Mouse (Mus musculus): ENCODE results near the gene Fstl4. TPM values are rescaled to one million over a fixed set of nuclear protein-coding genes. Genes with fewer than 3 reads are reported as not detected.
A peak's percentile ranks its signal among the peaks of the same experiment; 100 is the strongest.

Gene Fstl4
- total RNA-seq, 2 experiments from 2014 or later, result 1.0 to 1.4 TPM

DNA sequence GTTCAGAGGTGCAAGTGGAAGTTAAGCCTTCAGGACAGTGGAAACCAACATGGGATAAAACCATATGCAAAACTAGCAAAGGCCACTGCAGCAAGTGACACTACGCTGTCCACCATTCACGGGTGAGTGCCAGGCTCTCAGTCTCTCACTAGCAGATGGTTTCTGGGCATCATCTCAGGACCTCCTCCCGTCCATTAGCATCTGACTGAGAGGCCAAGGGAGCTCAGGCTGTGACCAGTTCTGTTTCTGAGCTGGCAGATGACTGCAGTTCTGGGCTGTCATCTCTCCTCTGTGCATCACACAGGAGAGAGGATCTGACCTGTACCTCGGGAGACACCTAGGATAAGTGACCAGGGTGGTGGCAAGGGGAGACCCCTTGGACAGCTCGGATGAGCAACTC, 249.5 kb downstream of the Fstl4 start:
- no peak for DNase-seq (ENCODE audit: low spot score in 2 of 2)

DNA sequence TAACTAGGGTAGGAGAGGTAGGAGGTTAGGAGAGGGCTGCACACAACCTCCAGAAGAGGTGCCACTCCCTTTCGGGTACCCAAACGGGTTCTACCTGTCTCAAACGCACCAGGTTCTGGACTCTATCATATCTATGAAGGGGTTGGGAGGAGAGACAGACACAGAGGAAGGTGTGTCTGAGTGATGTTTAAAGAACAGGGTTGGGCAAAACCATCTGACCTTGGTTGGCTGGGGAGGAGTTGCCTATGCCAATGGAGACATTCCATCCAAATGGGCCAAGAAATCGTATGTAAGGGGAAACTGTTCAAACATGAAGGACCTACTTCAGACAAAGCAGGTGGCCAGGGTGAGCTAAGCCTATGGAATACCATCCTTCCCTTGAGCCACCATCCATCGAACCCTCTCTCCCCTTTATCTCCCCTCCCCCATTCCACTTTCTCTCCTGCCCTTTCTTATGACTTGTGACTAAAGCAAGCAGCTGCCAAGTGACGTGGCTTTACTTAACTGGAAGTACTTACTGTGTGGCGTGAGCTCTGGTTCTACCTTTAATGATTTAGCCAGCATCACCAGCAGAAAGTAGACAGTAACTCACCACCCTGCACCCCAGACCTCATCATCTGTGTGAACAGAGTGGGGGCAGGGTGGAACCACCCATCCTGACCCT, 252.1 kb downstream of the Fstl4 start:
- DNase-seq (ENCODE audit: low spot score in 2 of 2), result no peak

- DNase-seq (ENCODE audit: low spot score in 2 of 2), result no peak
These were observed 255.1 kb downstream of the Fstl4 start for GRCm38 (mm10) chr11:53019509-53019908.

DNA sequence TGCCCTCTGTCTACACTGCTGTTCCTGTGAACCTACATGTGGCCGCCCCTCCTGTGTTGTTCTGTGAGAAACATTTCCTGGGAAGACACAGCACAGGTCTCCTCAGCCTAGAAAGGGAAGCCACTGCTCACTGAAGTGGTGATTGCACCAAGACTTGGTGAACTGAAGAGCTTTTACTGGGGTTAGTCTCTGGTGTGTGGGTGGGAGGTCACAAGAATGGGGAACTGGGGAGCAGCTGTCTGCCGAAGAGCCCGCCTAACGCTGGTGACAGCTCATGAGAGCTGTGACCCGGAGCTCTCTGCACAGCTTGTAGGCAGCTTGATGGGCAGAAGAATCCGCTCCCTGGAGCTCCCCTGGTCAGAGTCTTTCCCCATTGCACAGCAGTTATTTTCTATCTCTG, 260.0 kb downstream of the Fstl4 start:
- no peak for DNase-seq (ENCODE audit: low spot score in 2 of 2)

DNA sequence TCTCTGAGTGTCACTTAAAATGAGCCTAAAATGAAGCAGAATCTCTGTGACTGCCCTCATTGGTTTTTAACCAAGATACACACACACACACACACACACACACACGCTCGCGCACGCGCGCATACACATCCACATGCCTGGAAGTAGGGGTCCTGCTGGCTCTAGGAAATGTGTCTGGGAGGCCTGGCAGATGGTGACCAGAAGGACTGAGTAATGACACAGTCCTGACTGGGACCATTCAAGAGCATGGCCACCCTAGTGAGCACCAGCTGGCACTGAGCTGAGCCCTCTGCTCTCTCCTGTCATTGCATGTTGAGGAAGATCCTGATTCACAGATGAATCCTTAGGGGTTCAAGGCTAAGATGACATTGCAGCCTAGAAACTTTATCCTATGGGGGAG, 261.3 kb downstream of the Fstl4 start:
- no peak for DNase-seq (ENCODE audit: low spot score in 2 of 2)

DNA sequence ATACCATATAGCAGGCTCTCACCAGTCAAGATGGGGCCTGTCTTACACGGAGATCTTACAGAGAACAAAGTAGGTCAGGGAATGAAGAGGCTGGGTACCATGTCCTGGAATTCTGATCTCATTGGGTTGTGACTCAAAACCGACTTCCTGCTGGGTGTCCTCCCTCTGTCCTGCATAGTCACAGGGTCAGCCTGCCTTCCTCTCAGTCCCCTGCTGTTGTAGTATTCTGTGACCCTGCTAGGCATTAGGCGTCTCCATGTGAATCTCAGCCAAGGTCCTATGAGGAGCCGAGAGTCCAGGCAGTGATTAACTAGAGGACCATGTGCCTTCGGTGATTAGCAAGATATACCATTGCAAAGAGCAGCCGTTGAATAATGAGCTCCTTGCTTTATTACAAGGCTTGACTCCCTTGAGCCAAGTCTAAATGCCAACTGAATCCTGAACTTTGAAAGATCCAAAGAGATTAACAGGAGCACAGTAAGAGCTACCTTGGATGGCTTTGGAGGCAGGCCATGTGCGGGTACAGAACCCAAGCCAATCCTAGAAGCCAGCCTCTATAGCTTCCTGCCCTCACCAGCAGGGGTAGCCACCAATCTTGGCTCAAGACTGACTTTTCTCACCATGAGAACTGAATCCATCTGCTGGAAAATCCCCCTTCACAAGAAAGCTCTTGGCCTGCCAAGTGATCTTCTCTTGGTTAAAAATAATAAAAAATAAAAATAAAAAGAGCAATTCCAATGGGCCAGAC, 264.2 kb downstream of the Fstl4 start:
- DNase-seq (ENCODE audit: low spot score in 2 of 2), result no peak

GRCm38 (mm10) chr11:53031777-53032176, 267.3 kb downstream of the Fstl4 start:
- DNase-seq (ENCODE audit: low spot score in 2 of 2), result no peak

GRCm38 (mm10) chr11:53032336-53032735, 267.9 kb downstream of the Fstl4 start:
- DNase-seq (ENCODE audit: low spot score in 2 of 2), result peak; percentile 62 to 72

DNA sequence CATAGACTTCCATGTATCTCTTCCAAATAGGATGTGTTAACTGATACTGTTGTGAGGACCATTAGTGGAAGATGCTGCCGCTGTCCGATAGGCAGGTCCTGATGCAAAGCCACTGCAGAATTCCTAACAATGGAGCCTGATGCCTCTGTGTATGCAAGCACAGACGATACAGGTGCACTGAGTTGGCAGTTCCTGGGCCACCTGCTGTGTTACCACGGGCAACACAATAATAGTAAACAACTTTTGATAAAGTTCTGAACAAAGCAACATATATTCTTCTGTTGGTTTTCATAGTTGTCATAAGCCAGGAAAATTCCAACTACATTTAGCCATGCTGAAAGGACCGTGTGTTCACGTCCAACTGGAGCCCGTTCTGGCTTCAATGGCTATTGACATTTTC, 271.0 kb downstream of the Fstl4 start:
- no peak for DNase-seq (ENCODE audit: low spot score in 2 of 2)

DNA sequence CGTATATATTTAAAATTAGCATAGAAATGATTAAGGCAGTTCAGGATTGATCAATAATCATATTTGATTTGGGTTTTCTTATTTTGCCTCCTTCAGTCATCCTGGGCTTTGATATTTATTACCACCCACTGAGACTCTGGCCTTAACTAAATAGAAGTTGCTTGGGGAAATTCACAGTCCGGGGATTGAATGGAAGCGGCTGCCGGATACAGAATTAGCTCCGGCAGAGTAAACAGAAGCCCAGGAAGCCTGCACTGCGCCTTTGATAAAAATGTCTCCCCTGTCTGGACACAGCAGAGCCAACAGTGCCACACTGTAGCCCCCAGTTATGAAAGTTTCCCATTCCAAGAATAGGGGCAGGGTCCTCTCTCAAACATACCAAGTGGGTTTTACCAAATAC, 282.4 kb downstream of the Fstl4 start:
- no peak for DNase-seq (ENCODE audit: low spot score in 2 of 2)

GRCm38 (mm10) chr11:53054151-53054550, 289.7 kb downstream of the Fstl4 start:
- DNase-seq (ENCODE audit: low spot score in 2 of 2), result no peak

DNA sequence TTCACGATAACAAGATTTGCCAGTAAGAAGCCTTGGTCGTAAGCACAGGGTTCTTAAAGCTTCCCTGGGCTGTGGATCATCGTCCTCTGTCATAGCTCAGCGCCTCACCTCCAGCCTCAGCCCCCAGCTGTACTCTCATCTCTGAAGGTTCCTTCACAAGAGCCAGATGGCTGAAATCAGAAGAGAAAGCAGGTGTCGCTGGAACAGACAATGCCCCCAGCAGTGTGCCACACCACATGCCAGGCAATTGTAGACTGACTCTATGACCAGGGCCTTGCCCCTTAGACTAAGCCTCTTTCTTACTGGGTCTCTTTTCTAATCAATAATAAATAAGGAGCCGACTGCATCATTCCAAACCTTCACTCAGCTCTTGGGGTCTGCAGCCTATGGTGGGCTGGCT, 291.5 kb downstream of the Fstl4 start:
- DNase-seq (ENCODE audit: low spot score in 2 of 2), result no peak

DNA sequence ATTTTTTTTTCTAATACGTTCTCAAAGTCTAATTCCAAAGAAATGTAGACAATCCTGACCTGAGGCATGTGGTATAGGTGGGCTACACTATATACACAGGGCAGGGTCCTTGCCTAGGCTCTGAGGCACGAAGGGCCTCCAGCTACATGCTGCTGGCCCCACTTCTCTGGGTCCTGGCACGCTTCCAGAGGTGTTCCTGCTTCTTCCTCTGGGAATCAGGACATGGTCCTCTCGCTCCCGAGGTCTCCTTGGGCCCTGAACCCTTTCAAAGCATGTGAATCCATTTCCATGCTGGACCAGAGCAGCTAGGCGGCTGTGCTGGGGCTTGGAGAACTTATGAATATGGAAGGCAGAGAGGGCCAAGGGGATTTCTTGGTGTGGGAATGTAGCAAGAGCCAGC, 292.3 kb downstream of the Fstl4 start:
- no peak for DNase-seq (ENCODE audit: low spot score in 2 of 2)

GRCm38 (mm10) chr11:53057821-53058553, 293.6 kb downstream of the Fstl4 start:
- DNase-seq (ENCODE audit: low spot score in 2 of 2), result no peak

DNA sequence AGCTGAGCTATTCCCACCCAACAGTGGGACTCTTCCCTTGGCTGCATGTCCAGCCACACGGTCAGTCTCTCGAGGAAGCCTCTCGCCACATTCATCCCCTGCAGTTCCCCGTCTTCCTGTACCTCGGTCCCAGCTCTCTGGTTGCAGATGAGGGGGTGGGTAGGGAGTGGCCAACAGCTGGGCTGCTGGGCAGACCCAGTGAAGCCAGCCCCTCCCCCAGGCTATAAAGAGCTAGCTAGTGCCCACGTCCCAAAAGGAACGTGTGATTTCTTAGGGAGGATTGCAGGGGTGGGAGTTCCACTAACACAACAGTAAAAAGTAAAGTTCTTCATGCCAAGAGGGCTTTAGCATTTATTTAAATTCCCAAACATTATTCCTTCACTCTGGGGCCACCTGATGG, 294.1 kb downstream of the Fstl4 start:
- DNase-seq (ENCODE audit: low spot score in 2 of 2), result no peak

- no peak for DNase-seq (ENCODE audit: low spot score in 2 of 2)
These were observed 303.5 kb downstream of the Fstl4 start for GRCm38 (mm10) chr11:53067699-53068478.

- no peak for DNase-seq (ENCODE audit: low spot score in 2 of 2)
These were observed 304.1 kb downstream of the Fstl4 start for GRCm38 (mm10) chr11:53068479-53069065.

DNA sequence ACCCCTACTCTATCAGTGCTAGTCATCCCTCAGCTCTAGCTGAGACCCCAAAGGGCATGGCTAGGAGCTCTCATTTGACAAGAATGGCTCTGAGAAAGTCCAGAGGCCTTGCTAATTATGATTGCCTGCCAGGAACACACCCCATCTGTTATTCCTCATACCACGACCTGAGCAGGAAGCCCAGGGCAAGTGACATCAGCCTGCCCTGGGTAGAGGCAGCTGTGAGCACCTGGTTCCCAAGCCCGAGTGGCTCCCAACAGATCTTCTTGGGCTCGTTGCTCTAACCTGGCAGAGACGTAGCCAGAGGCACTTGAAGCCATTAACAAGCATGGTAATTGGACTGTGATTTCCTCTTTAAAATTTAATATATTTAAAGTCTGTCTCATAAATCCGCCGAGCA, 305.3 kb downstream of the Fstl4 start:
- DNase-seq (ENCODE audit: low spot score in 2 of 2), result no peak

DNA sequence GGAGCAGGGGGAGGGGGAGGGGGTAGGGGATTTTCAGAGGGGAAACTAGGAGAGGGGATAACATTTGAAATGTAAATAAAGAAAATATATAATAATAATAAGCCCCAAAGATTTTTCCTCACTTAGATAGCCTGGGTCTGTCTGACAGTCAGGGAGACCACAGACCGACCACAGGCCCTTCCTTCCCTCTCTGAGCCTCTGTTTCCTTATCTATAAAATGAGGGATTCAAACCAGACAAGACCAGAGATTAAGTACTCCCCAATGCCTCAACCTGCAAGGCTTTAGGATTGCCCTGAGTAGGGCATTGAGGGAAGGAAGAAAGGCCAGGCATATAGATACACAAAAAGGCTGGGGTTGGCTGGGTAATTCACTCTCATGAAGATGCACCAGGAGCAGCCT, 307.2 kb downstream of the Fstl4 start:
- no peak for DNase-seq (ENCODE audit: low spot score in 2 of 2)

DNA sequence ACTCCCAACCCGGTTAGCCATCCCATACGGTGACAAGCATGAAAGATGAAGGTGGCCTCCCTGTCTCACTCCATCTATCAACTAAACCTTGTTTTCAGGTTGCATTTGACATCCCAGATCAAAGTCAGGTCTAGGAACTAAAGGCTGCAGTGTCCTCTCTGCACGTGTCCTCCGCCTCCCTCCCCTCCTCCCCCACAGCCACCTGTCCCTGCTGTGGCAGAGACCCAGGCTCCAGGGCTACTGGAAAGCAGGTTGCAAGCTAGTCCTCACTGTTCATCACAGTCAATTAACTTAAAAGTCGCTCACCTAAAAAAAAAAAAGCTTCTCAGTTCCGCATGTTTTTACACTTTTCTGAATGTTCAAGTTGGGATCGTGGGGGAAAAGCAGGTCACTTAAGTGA, 313.2 kb downstream of the Fstl4 start:
- DNase-seq (ENCODE audit: low spot score in 2 of 2), result no peak
